Mouse (Mus musculus) kidney, adult 8-10 months (tissue): Measurements from ENCODE around the gene Pappa2.
A peak's percentile ranks its signal among the peaks of the same experiment; 100 is the strongest.

Experiments
- DNase-seq, 2 experiments: peaks; one replicate each; pipeline ENCODE4 v3.0.0; 2022

Pappa2 gene

GRCm38 (mm10) chr1:158748356-158749096, 231.8 kb downstream of the Pappa2 start:
- no peak for DNase-seq

DNA sequence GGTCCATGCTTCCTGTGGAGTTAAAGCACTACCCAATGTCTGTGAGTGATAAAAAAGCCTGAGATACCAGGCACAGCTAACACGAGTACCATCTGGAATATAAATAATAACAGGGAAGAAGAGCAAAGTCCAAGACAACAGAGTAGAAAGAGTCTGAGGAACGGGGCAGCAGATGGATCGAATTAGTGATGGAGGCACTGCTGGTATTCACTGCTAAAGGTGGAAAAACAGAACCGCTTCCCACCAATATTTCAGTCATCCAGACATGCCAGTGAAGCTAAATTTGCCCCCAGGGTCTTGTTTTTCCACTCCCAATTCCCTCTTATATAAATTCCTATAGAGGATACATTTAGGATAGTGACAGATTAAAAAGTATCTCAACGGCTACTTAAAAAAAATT, 238.8 kb downstream of the Pappa2 start:
- DNase-seq: no peak

GRCm38 (mm10) chr1:158740949-158741348, 239.3 kb downstream of the Pappa2 start:
- no peak for DNase-seq

- DNase-seq: no peak
Observed at GRCm38 (mm10) chr1:158740161-158740766, 240.0 kb downstream of the Pappa2 start.

DNA sequence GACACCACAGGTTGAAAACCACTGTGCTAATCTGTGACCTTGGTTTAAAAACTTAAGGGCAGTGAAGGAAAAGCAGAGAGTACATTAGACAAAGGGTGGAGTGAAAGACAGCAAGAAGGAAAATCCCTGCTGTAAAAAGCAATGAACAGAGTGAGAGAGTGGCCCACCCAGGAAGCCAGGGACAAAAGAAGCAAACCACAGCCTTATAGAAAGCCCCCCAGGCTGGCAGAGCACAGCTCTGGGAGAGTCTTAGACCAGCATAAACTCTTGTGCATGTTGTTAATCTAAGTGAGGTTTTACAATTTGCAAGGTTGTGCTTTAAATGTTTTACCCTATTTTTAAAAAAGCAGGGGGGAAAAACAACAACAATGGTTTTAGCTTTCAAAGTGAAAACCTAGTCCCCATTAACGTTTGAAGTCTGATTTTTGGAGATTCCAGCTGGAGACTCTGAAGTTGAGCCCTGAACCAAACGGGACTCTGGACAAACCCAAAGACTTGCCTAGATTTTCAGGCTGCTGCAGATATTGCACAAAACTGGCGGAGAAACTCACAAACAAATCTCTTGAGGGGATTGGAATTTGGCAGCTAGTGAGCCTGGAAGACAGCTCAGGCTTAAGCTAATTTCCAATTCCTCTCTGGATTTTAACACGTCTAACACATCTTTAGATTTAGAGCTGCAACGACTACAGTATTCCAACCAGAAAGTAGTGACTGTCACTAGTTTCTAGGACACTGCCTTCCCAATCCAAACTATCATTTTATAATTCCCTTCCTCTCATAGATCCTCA, 241.0 kb downstream of the Pappa2 start:
- no peak for DNase-seq

DNA sequence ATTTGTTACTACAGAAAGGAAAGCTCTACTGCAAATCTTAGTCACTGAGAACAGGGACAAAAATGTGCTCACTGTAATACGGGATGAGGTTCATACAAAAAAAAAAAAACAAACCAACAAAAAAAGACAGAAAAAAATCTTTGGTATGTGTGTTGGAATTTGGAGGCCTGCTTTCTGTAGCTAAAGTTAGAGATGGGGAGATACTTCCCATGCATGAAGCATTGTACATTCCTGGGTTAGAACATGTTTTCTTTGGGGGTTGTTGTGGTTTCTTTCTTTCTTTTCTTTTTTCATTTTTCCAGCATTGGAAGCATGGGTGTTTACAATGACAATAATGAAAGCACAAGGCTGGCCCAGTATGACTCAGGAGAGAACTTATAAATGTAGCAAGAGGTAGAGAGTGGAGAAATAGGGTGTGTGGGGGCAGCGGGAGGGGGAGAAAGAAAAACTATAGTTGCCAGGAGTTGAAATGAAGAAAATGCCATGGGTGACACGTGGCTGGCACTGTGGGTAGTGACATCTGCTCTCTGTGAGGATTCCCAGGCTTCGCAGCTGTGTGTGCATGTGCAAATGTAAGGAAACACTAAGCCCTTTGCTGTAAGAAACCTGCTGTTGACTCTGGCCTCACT, 247.3 kb downstream of the Pappa2 start:
- DNase-seq: no peak

DNA sequence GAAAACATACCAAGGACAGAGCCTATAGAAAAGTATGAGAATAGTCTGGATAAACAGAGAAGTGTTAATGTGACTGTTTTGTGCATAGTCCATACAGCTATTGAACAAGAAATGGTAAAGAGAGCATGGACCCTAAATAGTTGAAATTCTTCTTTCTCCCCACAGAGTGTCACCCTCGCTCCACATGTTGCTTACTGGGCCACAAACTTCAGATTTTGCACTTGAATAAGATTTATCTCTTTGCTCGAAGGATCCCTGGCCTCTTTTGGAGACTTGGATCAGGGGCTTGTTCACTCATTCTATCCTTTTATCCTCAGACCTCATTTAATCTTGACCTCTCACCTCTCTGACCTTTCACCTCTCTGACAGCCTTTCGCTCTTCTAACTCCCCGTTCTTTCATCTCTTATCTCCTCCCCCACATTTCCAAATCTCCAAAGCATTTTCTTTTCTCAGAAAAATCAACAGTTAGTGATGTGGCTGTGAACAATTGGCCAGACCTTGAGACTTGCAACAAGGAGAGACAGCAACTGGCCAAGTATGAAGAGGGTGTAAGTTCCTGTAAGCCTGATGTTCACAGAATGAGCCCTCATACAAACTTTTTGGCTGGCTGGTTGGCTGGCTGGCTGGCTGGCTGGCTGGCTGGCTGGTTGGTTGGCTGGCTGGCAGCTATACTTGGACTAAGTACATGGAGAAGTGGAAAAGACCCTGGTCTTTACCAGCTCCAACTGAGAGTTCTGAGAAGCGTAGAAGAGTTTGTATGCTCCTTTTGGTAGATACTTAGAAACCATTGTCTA, 266.8 kb downstream of the Pappa2 start:
- DNase-seq: no peak

GRCm38 (mm10) chr1:158701336-158701735, 279.0 kb downstream of the Pappa2 start:
- DNase-seq: no peak

- DNase-seq: no peak
Observed at GRCm38 (mm10) chr1:158700147-158700546, 280.1 kb downstream of the Pappa2 start.

- DNase-seq: no peak
Observed at GRCm38 (mm10) chr1:158699276-158699675, 281.0 kb downstream of the Pappa2 start.

- DNase-seq: no peak
Observed at GRCm38 (mm10) chr1:158697859-158698569, 282.3 kb downstream of the Pappa2 start.

DNA sequence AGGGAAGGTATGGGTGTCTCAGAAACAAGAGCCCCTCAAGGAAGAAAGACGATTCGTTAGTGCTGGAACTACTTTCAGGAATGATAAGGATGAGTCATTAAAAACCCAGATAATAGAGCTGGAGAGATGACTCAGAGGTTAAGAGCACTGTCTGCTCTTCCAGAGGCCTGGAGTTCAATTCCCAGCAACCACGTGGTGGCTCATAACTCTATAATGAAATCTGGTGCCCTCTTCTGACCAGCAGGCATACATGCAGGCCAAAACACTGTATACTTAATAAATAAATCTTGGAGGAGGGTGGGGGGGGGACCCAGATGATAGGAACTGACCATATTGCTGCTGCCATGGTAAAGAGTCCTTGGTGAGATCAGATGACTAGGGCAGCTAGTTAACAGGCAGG, 282.9 kb downstream of the Pappa2 start:
- DNase-seq: no peak

GRCm38 (mm10) chr1:158687726-158688125, 292.6 kb downstream of the Pappa2 start:
- DNase-seq: no peak

GRCm38 (mm10) chr1:158669971-158670592, 310.2 kb downstream of the Pappa2 start:
- peak; percentile 5 to 53 for DNase-seq

- no peak for DNase-seq
Observed at GRCm38 (mm10) chr1:158666001-158666400, 314.3 kb downstream of the Pappa2 start.
